Mouse (Mus musculus) embryonic facial prominence, embryonic 11.5 days (tissue): ENCODE measurements at regions not wholly inside any gene's neighbourhood (a gene's known extent, or its start where the extent isn't known, plus 50 kb on each side); places are given as distances from the start of the nearest gene placed in this dataset.

Experiments
- ATAC-seq: fragments of 200-750 bp; cut with Nextera tagmentation; replicated peaks from 2 replicates; pipeline ENCODE4 v1.8.0; 2017; ENCODE audit warnings: low read depth; ENCODE audit not compliant: insufficient number of reproducible peaks, low FRiP score, low TSS enrichment
- DNase-seq: peaks from one replicate; pipeline ENCODE4 v3.0.0-alpha.2; 2015; ENCODE audit warnings: low spot score
- H3K27ac ChIP-seq: fragments of 300-500 bp; sonication (generic); replicated peaks from 2 replicates; pipeline ENCODE4 v1.5.1; 2014; ENCODE audit warnings: mild to moderate bottlenecking, low read depth, low read length, control low read depth
- H3K27me3 ChIP-seq: fragments of 300-500 bp; sonication (generic); 2 replicates; pipeline ENCODE4 v1.6.1; 2014; ENCODE audit warnings: mild to moderate bottlenecking, low read length, moderate library complexity, mixed read lengths; ENCODE audit not compliant: control insufficient read depth, insufficient read depth
- H3K36me3 ChIP-seq: fragments of 300-500 bp; sonication (generic); replicated peaks from 2 replicates; pipeline ENCODE4 v1.6.1; 2014; ENCODE audit warnings: low read depth, mild to moderate bottlenecking, low read length, moderate library complexity, mixed read lengths; ENCODE audit not compliant: control insufficient read depth, insufficient read depth
- H3K4me1 ChIP-seq: fragments of 300-500 bp; sonication (generic); 2 replicates; pipeline ENCODE4 v1.6.1; 2014; ENCODE audit warnings: low read length, mixed read lengths; ENCODE audit not compliant: control insufficient read depth, insufficient read depth
- H3K4me2 ChIP-seq: fragments of 300-500 bp; sonication (generic); 2 replicates; pipeline ENCODE4 v1.6.1; 2014; ENCODE audit warnings: low read depth, mild to moderate bottlenecking, control low read depth, low read length, moderate library complexity
- H3K4me3 ChIP-seq: fragments of 300-500 bp; sonication (generic); 2 replicates; pipeline ENCODE4 v1.5.1; 2014; ENCODE audit warnings: low read depth, low read length, control low read depth
- H3K9ac ChIP-seq: fragments of 300-500 bp; sonication (generic); replicated peaks from 2 replicates; pipeline ENCODE4 v1.6.1; 2014; ENCODE audit warnings: mild to moderate bottlenecking, control low read depth, low read length
- H3K9me3 ChIP-seq: fragments of 300-500 bp; sonication (generic); replicated peaks from 2 replicates; pipeline ENCODE4 v1.6.1; 2016; ENCODE audit warnings: mild to moderate bottlenecking, low read length, inconsistent platforms, mixed read lengths; ENCODE audit not compliant: control insufficient read depth
- WGBS: fragments of 180-500 bp; shearing (Covaris S2); extraction: QIAGEN DNeasy Blood & Tissue Kit; methylation state at CpG from one replicate; pipeline ENCODE4 v1.1.7; 2014; 5-methylcytosine and 5-hydroxymethylcytosine counted together

- WGBS = 80% methylated on average over 6 of the region's 6 CpGs
- no peaks in the 10 kb centered on the region for H3K9me3 ChIP-seq
- DNase-seq (no peak), ATAC-seq (no peak)
- no peak overlapping the region for H3K27ac ChIP-seq
- no peak overlapping the region for H3K4me2 ChIP-seq
- no peak overlapping the region for H3K4me3 ChIP-seq
- no peak overlapping the region for H3K9ac ChIP-seq
- no peaks in the 10 kb centered on the region for H3K27me3 ChIP-seq
- H3K4me1 ChIP-seq = no peaks in the 10 kb centered on the region
- no peaks in the 10 kb centered on the region for H3K36me3 ChIP-seq
These were observed 115.3 kb downstream of the Zbtb18 start for GRCm38 (mm10) chr1:177557432-177557831.

GRCm38 (mm10) chr1:177557856-177558255, 115.7 kb downstream of the Zbtb18 start:
- H3K9me3 ChIP-seq = no peaks in the 10 kb centered on the region
- 79% methylated on average over 4 of the region's 4 CpGs for WGBS
- no peak overlapping the region for H3K9ac ChIP-seq
- H3K4me1 ChIP-seq = no peaks in the 10 kb centered on the region
- no peak overlapping the region for H3K27ac ChIP-seq
- H3K4me2 ChIP-seq = no peak overlapping the region
- no peak for ATAC-seq
- no peak for DNase-seq
- H3K4me3 ChIP-seq = no peak overlapping the region
- no peaks in the 10 kb centered on the region for H3K36me3 ChIP-seq
- H3K27me3 ChIP-seq = no peaks in the 10 kb centered on the region

- Histone ChIP-seq H3K9ac (no peak overlapping the region), H3K4me2 (no peak overlapping the region), H3K27ac (no peak overlapping the region), H3K36me3 (no peaks in the 10 kb centered on the region), H3K27me3 (no peaks in the 10 kb centered on the region), H3K4me1 (no peaks in the 10 kb centered on the region), H3K9me3 (no peaks in the 10 kb centered on the region), H3K4me3 (no peak overlapping the region)
- 63% methylated on average over 17 of the region's 17 CpGs for WGBS
- DNase-seq (no peak), ATAC-seq (no peak)
These were observed 119.8 kb downstream of the Zbtb18 start for GRCm38 (mm10) chr1:177561716-177562588.

- no peak overlapping the region for H3K4me3 ChIP-seq
- no peaks in the 10 kb centered on the region for H3K4me1 ChIP-seq
- H3K9me3 ChIP-seq = no peaks in the 10 kb centered on the region
- H3K27me3 ChIP-seq = no peaks in the 10 kb centered on the region
- H3K9ac ChIP-seq = no peak overlapping the region
- no peak for DNase-seq
- no peak overlapping the region for H3K27ac ChIP-seq
- H3K4me2 ChIP-seq = no peak overlapping the region
- ATAC-seq = no peak
- WGBS = 57% methylated on average over 5 of the region's 5 CpGs
- H3K36me3 ChIP-seq = no peaks in the 10 kb centered on the region
These were observed 120.4 kb downstream of the Zbtb18 start for GRCm38 (mm10) chr1:177562589-177562912.

- DNase-seq (no peak), ATAC-seq (no peak)
- H3K9me3 ChIP-seq = no peaks in the 10 kb centered on the region
- no peaks in the 10 kb centered on the region for H3K27me3 ChIP-seq
- H3K4me2 ChIP-seq = no peak overlapping the region
- no peaks in the 10 kb centered on the region for H3K36me3 ChIP-seq
- no peak overlapping the region for H3K9ac ChIP-seq
- H3K4me3 ChIP-seq = no peak overlapping the region
- no peak overlapping the region for H3K27ac ChIP-seq
- 88% methylated on average over 3 of the region's 3 CpGs for WGBS
- no peaks in the 10 kb centered on the region for H3K4me1 ChIP-seq
These were observed 123.5 kb downstream of the Zbtb18 start for GRCm38 (mm10) chr1:177565678-177566077.

- ATAC-seq = no peak
- H3K36me3 ChIP-seq = no peaks in the 10 kb centered on the region
- WGBS = 83% methylated on average over 9 of the region's 9 CpGs
These were observed 126.1 kb downstream of the Zbtb18 start for GRCm38 (mm10) chr1:177568056-177568816.

GRCm38 (mm10) chr1:177569572-177569971, 127.4 kb downstream of the Zbtb18 start:
- ATAC-seq (no peak), DNase-seq (no peak)
- H3K9ac ChIP-seq = no peak overlapping the region
- H3K36me3 ChIP-seq = no peaks in the 10 kb centered on the region
- WGBS = 87% methylated on average over 6 of the region's 6 CpGs
- no peaks in the 10 kb centered on the region for H3K4me1 ChIP-seq
- no peak overlapping the region for H3K4me2 ChIP-seq
- no peaks in the 10 kb centered on the region for H3K9me3 ChIP-seq
- no peak overlapping the region for H3K27ac ChIP-seq
- H3K27me3 ChIP-seq = no peaks in the 10 kb centered on the region
- no peak overlapping the region for H3K4me3 ChIP-seq

More at GRCm38 (mm10) chr1:177568056-177568816, 126.1 kb downstream of the Zbtb18 start:
- no peak overlapping the region for H3K4me2 ChIP-seq
- H3K27me3 ChIP-seq = no peaks in the 10 kb centered on the region
- no peak overlapping the region for H3K9ac ChIP-seq
- no peaks in the 10 kb centered on the region for H3K9me3 ChIP-seq
- H3K4me3 ChIP-seq = no peak overlapping the region
- no peaks in the 10 kb centered on the region for H3K4me1 ChIP-seq
- DNase-seq = no peak
- H3K27ac ChIP-seq = no peak overlapping the region
